Mouse (Mus musculus) megakaryocyte, adult 5-6 weeks (primary cell): ENCODE measurements around the gene Ephb2. TPM values are rescaled to one million over a fixed set of nuclear protein-coding genes. Genes with fewer than 3 reads are reported as not detected.

ENCODE experiments used
- ATAC-seq: 2 replicates; pipeline ENCODE4 v1.8.0; 2016; ENCODE audit warnings: mild to moderate bottlenecking, inconsistent platforms; ENCODE audit not compliant: poor library complexity, severe bottlenecking
- total RNA-seq, 2 experiments: library from RNA; stranded (forward) in 1 of 2; stranded (reverse) in 1 of 2; fragments of 153-499, 151-499 nt in 1 of 2; fragments of 221-1000, 200-1000 nt in 1 of 2; gene quantifications; 2 replicates each; pipeline versions ENCODE4 v1.2.3 to v1.2.4; 2015 to 2017

Ephb2 gene
- total RNA-seq, 2 experiments from 2014 or later, result 1.1 to 1.2 TPM

GRCm38 (mm10) chr4:136802446-136802845 is 33.3 kb downstream of the Ephb2 start:
- ATAC-seq, result peak; percentile 59; the same call in 1 of the 2 replicates

GRCm38 (mm10) chr4:136801944-136802343 is 33.8 kb downstream of the Ephb2 start:
- ATAC-seq, result no peak

GRCm38 (mm10) chr4:136801463-136801862 is 34.3 kb downstream of the Ephb2 start:
- ATAC-seq, result no peak

- ATAC-seq, result no peak
Observed at GRCm38 (mm10) chr4:136800366-136800765, 35.4 kb downstream of the Ephb2 start.

- ATAC-seq, result no peak
Observed at GRCm38 (mm10) chr4:136797677-136798569, 37.9 kb downstream of the Ephb2 start.

GRCm38 (mm10) chr4:136793320-136793719 is 42.5 kb downstream of the Ephb2 start:
- ATAC-seq, result no peak

GRCm38 (mm10) chr4:136789821-136790220 is 46.0 kb downstream of the Ephb2 start:
- no peak for ATAC-seq

- no peak for ATAC-seq
Observed at GRCm38 (mm10) chr4:136787357-136787756, 48.4 kb downstream of the Ephb2 start.

GRCm38 (mm10) chr4:136786453-136787276 is 49.1 kb downstream of the Ephb2 start:
- no peak for ATAC-seq

- ATAC-seq, result no peak
Observed at GRCm38 (mm10) chr4:136783552-136784150, 52.1 kb downstream of the Ephb2 start.

GRCm38 (mm10) chr4:136782579-136782925 is 53.2 kb downstream of the Ephb2 start:
- ATAC-seq, result no peak

GRCm38 (mm10) chr4:136781868-136782578 is 53.8 kb downstream of the Ephb2 start:
- ATAC-seq, result no peak

GRCm38 (mm10) chr4:136780201-136780895 is 55.4 kb downstream of the Ephb2 start:
- no peak for ATAC-seq

GRCm38 (mm10) chr4:136779156-136779555 is 56.6 kb downstream of the Ephb2 start:
- ATAC-seq, result no peak

- ATAC-seq, result no peak
Observed at GRCm38 (mm10) chr4:136776471-136776892, 59.3 kb downstream of the Ephb2 start.

- ATAC-seq, result no peak
Observed at GRCm38 (mm10) chr4:136775903-136776302, 59.9 kb downstream of the Ephb2 start.

GRCm38 (mm10) chr4:136774201-136774600 is 61.6 kb downstream of the Ephb2 start:
- no peak for ATAC-seq

- ATAC-seq, result no peak
Observed at GRCm38 (mm10) chr4:136772952-136773584, 62.7 kb downstream of the Ephb2 start.

- no peak for ATAC-seq
Observed at GRCm38 (mm10) chr4:136772318-136772717, 63.5 kb downstream of the Ephb2 start.

GRCm38 (mm10) chr4:136770718-136771117 is 65.1 kb downstream of the Ephb2 start:
- ATAC-seq, result no peak
